Mouse (Mus musculus): ENCODE results near the gene Rere.

GRCm38 (mm10) chr4:150333927-150334682 is 52.7 kb downstream of the Rere start:
- TF ChIP-seq USF2 (conservative IDR thresholded peaks at IDR 0.05; ENCODE audit: low read depth, low read length): no peak
- TF ChIP-seq CTCF (conservative IDR thresholded peaks at IDR 0.05 in 1 of 2, IDR thresholded peaks at IDR 0.05 in 1 of 2; ENCODE audit: low read depth in 2 of 2, low read length in 2 of 2): no peak
- TF ChIP-seq POLR2AphosphoS2 (IDR thresholded peaks at IDR 0.05; ENCODE audit: low read depth, low read length): no peak

Data from CH12.LX (cell line).